Mouse (Mus musculus) CH12.LX (cell line): Measurements from ENCODE around the gene Morc3. TPM values are rescaled to one million over a fixed set of nuclear protein-coding genes. Genes with fewer than 3 reads are reported as not detected.

Source experiments
- DNase-seq: peaks from one replicate; pipeline ENCODE4 v3.0.0-alpha.2; 2013; ENCODE audit errors: extremely low read depth
- H3K27ac ChIP-seq: 2 replicates; pipeline ENCODE4 v1.5.1; 2012; ENCODE audit warnings: low read depth, mild to moderate bottlenecking, control low read depth, moderate library complexity; ENCODE audit not compliant: insufficient read depth
- H3K27me3 ChIP-seq: replicated peaks from 2 replicates; pipeline ENCODE3; 2012; ENCODE audit warnings: inconsistent platforms
- H3K36me3 ChIP-seq, 2 experiments: replicated peaks in 1 of 2; 2 replicates each; pipeline versions ENCODE3 to v1.6.1; 2012; ENCODE audit warnings: inconsistent platforms in 1 of 2, low read length in 1 of 2, mild to moderate bottlenecking in 1 of 2, mixed read lengths in 1 of 2, moderate library complexity in 1 of 2; ENCODE audit not compliant: control insufficient read depth in 1 of 2, insufficient read depth in 1 of 2
- H3K4me1 ChIP-seq, 2 experiments: 2 replicates each; pipeline ENCODE4 v1.6.1; 2012; ENCODE audit warnings: inconsistent platforms in 1 of 2, moderate library complexity in 1 of 2; ENCODE audit not compliant: insufficient read depth in 2 of 2, control insufficient read depth in 1 of 2
- H3K4me2 ChIP-seq: 2 replicates; pipeline ENCODE4 v1.6.1; 2012; ENCODE audit warnings: low read depth, mild to moderate bottlenecking, control low read depth; ENCODE audit not compliant: poor library complexity, insufficient read depth, severe bottlenecking
- H3K4me3 ChIP-seq, 3 experiments: fragments of 150-350 bp in 1 of 3; sonication (generic) in 1 of 3; replicated peaks in 1 of 3; 2 replicates each; pipeline versions ENCODE3 to v1.5.1; 2011 to 2012; ENCODE audit warnings: low read depth in 2 of 3, low read length in 2 of 3, mild to moderate bottlenecking in 2 of 3, moderate library complexity in 2 of 3, control low read depth in 1 of 3, improper control_type of control experiment in 1 of 3, inconsistent platforms in 1 of 3, mixed read lengths in 1 of 3; ENCODE audit not compliant: poor library complexity in 1 of 3
- H3K79me2 ChIP-seq: replicated peaks from 2 replicates; pipeline ENCODE4 v1.6.1; 2012; ENCODE audit warnings: mild to moderate bottlenecking, moderate library complexity; ENCODE audit not compliant: control insufficient read depth, poor library complexity, insufficient read depth, severe bottlenecking; ENCODE audit errors: extremely low read depth
- H3K9ac ChIP-seq: 2 replicates; pipeline ENCODE4 v1.6.1; 2012; ENCODE audit warnings: low read depth, mild to moderate bottlenecking, control low read depth, moderate library complexity; ENCODE audit not compliant: insufficient read depth
- H3K9me3 ChIP-seq: replicated peaks from 2 replicates; pipeline ENCODE3; 2012; ENCODE audit warnings: low read length, inconsistent platforms, mixed read lengths
- BHLHE40 ChIP-seq: IDR thresholded peaks from 2 replicates; pipeline ENCODE4 v1.6.1; 2011; ENCODE audit warnings: mild to moderate bottlenecking, low read depth, low read length, improper control_type of control experiment
- CHD2 ChIP-seq: IDR thresholded peaks from 2 replicates; pipeline ENCODE4 v1.6.1; 2011; ENCODE audit warnings: low read length, improper control_type of control experiment
- CTCF ChIP-seq, 2 experiments: IDR thresholded peaks in 1 of 2; conservative IDR thresholded peaks in 1 of 2; 2 replicates each; pipeline ENCODE4 v1.5.1; 2011 to 2012; ENCODE audit warnings: low read depth in 2 of 2, low read length in 2 of 2, improper control_type of control experiment in 1 of 2, inconsistent platforms in 1 of 2, mild to moderate bottlenecking in 1 of 2, moderate library complexity in 1 of 2
- ELF1 ChIP-seq: IDR thresholded peaks from 2 replicates; pipeline ENCODE4 v1.6.1; 2014; ENCODE audit warnings: low read depth, mild to moderate bottlenecking, inconsistent platforms, low read length, improper control_type of control experiment
- ETS1 ChIP-seq: conservative IDR thresholded peaks from 2 replicates; pipeline ENCODE4 v1.6.1; 2012; ENCODE audit warnings: low read depth, mild to moderate bottlenecking, inconsistent platforms, low read length, improper control_type of control experiment, moderate library complexity
- GABPA ChIP-seq: IDR thresholded peaks from 2 replicates; pipeline ENCODE4 v1.6.1; 2012; ENCODE audit warnings: low read depth, low read length, improper control_type of control experiment, inconsistent platforms; ENCODE audit not compliant: insufficient replicate concordance
- IRF4 ChIP-seq: IDR thresholded peaks from 2 replicates; pipeline ENCODE4 v1.6.1; 2014; ENCODE audit warnings: low read depth, mild to moderate bottlenecking, inconsistent platforms, low read length, improper control_type of control experiment
- JUND ChIP-seq: conservative IDR thresholded peaks from 2 replicates; pipeline ENCODE4 v1.6.1; 2011; ENCODE audit warnings: low read depth, low read length, improper control_type of control experiment
- KAT2A ChIP-seq: IDR thresholded peaks from 2 replicates; pipeline ENCODE4 v1.6.1; 2012; ENCODE audit warnings: low read length, improper control_type of control experiment, inconsistent platforms; ENCODE audit not compliant: insufficient replicate concordance
- MAX ChIP-seq: IDR thresholded peaks from 2 replicates; pipeline ENCODE4 v1.6.1; 2011; ENCODE audit warnings: low read length, improper control_type of control experiment
- MEF2A ChIP-seq: IDR thresholded peaks from 2 replicates; pipeline ENCODE4 v1.6.1; 2014; ENCODE audit warnings: low read depth, mild to moderate bottlenecking, inconsistent platforms, low read length, improper control_type of control experiment, borderline replicate concordance
- MXI1 ChIP-seq: IDR thresholded peaks from 2 replicates; pipeline ENCODE4 v1.6.1; 2011; ENCODE audit warnings: mild to moderate bottlenecking, low read depth, low read length, improper control_type of control experiment
- MYC ChIP-seq: IDR thresholded peaks from 2 replicates; pipeline ENCODE4 v1.6.1; 2011; ENCODE audit warnings: low read depth, mild to moderate bottlenecking, improper control_type of control experiment, low read length
- NRF1 ChIP-seq: IDR thresholded peaks from 2 replicates; pipeline ENCODE4 v1.6.1; 2014; ENCODE audit warnings: low read depth, mild to moderate bottlenecking, inconsistent platforms, low read length, improper control_type of control experiment, moderate library complexity
- POLR2AphosphoS2 ChIP-seq: IDR thresholded peaks from 2 replicates; pipeline ENCODE4 v1.6.1; 2011; ENCODE audit warnings: low read depth, low read length, improper control_type of control experiment
- RCOR1 ChIP-seq: conservative IDR thresholded peaks from 2 replicates; pipeline ENCODE4 v1.6.1; 2012; ENCODE audit warnings: low read depth, mild to moderate bottlenecking, inconsistent platforms, low read length, improper control_type of control experiment
- UBTF ChIP-seq: IDR thresholded peaks from 2 replicates; pipeline ENCODE4 v1.6.1; 2012; ENCODE audit warnings: low read depth, mild to moderate bottlenecking, inconsistent platforms, low read length, improper control_type of control experiment, moderate library complexity
- USF1 ChIP-seq: IDR thresholded peaks from 2 replicates; pipeline ENCODE4 v1.6.1; 2014; ENCODE audit warnings: low read depth, mild to moderate bottlenecking, inconsistent platforms, low read length, improper control_type of control experiment
- ZC3H11A ChIP-seq: IDR thresholded peaks from 2 replicates; pipeline ENCODE4 v1.6.1; 2012; ENCODE audit warnings: low read depth, mild to moderate bottlenecking, inconsistent platforms, low read length, improper control_type of control experiment
- ZKSCAN1 ChIP-seq: IDR thresholded peaks from 2 replicates; pipeline ENCODE4 v1.6.1; 2012; ENCODE audit warnings: low read depth, inconsistent platforms, low read length, improper control_type of control experiment, borderline replicate concordance
- ZMIZ1 ChIP-seq: IDR thresholded peaks from 2 replicates; pipeline ENCODE4 v1.6.1; 2012; ENCODE audit warnings: low read depth, mild to moderate bottlenecking, inconsistent platforms, low read length, improper control_type of control experiment
- ZNF384 ChIP-seq: IDR thresholded peaks from 2 replicates; pipeline ENCODE4 v1.6.1; 2012; ENCODE audit warnings: low read depth, low read length, improper control_type of control experiment, inconsistent platforms
- dilution Hi-C: fragments of 300-500 bp; cut with MboI; formaldehyde crosslinking; loops from 2 replicates; pipeline ENCODE4 v1.14.3; 2020; ENCODE audit warnings: low sequenced_read_pairs; ENCODE audit not compliant: extremely low pct_unique_long_range_greater_than_20kb, extremely low pct_ligation_motif_present
- in situ Hi-C: fragments of 300-500 bp; cut with MboI; formaldehyde crosslinking; loops from 3 replicates; pipeline ENCODE4 v1.14.3; 2019; ENCODE audit warnings: low sequenced_read_pairs, low pct_ligation_motif_present, low pct_unique_long_range_greater_than_20kb, mixed read lengths
- polyA plus RNA-seq: library from polyadenylated mRNA; unstranded; fragments of >175 nt; gene quantifications from 2 replicates; pipeline ENCODE4 v1.2.1, GENCODE M21; 2012; ENCODE audit warnings: low read depth; ENCODE audit not compliant: insufficient read length
- total RNA-seq, 2 experiments: library from RNA; depleted of rRNA; stranded (reverse); fragments of 300-350 nt in 1 of 2; fragments of >200 nt in 1 of 2; gene quantifications; 2 replicates each; pipeline ENCODE4 v1.2.3; 2012 to 2014

Morc3 gene
- total and polyA plus RNA-seq, 3 experiments, result 17.8 to 53.2 (median 25.4) TPM

DNA sequence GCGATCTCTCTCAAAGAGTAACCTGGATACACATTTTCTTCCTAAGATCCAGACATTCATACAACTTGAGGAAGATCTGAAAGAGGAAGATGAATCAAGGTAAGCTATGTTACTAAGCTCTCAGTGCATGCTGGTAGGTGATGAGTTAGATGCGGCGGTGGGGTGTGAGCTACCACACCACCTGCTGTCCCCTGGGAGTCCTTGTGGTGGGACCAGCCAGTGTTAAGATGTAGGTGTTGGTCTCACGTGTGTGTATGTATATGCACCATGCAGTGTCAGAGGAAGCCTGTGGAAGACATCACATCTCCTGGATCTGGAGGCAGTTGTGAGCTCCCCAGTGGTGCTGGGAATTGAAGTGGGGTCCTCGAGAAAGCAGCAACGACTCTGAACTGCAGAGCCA is 24.8 kb upstream of the Morc3 start:
- H3K27ac ChIP-seq, result no peak overlapping the region
- no peaks in the 10 kb centered on the region for H3K27me3 ChIP-seq
- TF ChIP-seq BHLHE40 (peak; percentile 54), ETS1 (no peak), ZMIZ1 (no peak), ZNF384 (no peak)
- no peaks in the 10 kb centered on the region for H3K79me2 ChIP-seq
- H3K9me3 ChIP-seq, result peaks cover 10% of the 10 kb centered on the region
- no peak for DNase-seq
- dilution Hi-C loops, result no loop called here
- peaks cover 0 to 7% of the 10 kb centered on the region in 2 experiments for H3K36me3 ChIP-seq
- H3K4me1 ChIP-seq, result peaks cover 10 to 17% of the 10 kb centered on the region in 2 experiments
- no peak overlapping the region for H3K4me2 ChIP-seq
- no peak overlapping the region for H3K9ac ChIP-seq
- no peak overlapping the region for H3K4me3 ChIP-seq
- in situ Hi-C loops, result no loop called here

DNA sequence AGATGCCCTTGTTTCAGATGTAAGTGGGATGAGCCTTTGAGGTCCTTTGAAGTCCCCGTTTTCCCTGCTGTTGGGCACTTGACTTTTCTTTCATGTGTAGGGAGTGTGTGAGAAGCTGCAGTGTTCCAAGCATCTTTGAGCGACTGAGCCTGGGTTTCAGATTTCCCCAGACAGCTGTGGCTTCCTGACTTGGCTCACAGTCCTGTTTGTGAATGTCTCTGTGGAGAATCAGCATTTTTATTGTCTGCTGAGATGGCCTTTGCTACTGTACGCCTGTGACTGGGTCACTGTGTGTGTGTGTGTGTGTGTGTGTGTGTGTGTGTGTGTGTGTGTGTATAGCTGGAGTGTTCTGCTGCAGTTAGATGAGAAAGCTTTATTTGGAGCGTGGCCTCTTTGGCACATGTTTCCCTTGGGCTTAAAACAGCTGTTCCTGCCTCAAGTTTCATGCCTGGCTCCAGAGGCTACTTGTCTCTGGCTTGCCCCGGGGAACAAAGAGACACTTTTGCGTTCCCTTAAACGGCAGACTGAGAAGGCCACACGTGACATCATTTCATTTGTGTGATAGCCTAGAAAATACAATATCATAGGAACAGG is 23.9 kb upstream of the Morc3 start:
- in situ Hi-C loops (no loop called here), dilution Hi-C loops (no loop called here)
- H3K4me2 ChIP-seq, result no peak overlapping the region
- no peak overlapping the region for H3K27ac ChIP-seq
- H3K27me3 ChIP-seq, result no peaks in the 10 kb centered on the region
- peaks cover 0 to 7% of the 10 kb centered on the region in 2 experiments for H3K36me3 ChIP-seq
- no peak overlapping the region for H3K4me3 ChIP-seq
- peaks cover 14% of the 10 kb centered on the region for H3K9me3 ChIP-seq
- peaks cover 10 to 17% of the 10 kb centered on the region in 2 experiments for H3K4me1 ChIP-seq
- DNase-seq, result no peak
- no peaks in the 10 kb centered on the region for H3K79me2 ChIP-seq
- TF ChIP-seq MAX (no peak), ELF1 (no peak)
- H3K9ac ChIP-seq, result no peak overlapping the region

DNA sequence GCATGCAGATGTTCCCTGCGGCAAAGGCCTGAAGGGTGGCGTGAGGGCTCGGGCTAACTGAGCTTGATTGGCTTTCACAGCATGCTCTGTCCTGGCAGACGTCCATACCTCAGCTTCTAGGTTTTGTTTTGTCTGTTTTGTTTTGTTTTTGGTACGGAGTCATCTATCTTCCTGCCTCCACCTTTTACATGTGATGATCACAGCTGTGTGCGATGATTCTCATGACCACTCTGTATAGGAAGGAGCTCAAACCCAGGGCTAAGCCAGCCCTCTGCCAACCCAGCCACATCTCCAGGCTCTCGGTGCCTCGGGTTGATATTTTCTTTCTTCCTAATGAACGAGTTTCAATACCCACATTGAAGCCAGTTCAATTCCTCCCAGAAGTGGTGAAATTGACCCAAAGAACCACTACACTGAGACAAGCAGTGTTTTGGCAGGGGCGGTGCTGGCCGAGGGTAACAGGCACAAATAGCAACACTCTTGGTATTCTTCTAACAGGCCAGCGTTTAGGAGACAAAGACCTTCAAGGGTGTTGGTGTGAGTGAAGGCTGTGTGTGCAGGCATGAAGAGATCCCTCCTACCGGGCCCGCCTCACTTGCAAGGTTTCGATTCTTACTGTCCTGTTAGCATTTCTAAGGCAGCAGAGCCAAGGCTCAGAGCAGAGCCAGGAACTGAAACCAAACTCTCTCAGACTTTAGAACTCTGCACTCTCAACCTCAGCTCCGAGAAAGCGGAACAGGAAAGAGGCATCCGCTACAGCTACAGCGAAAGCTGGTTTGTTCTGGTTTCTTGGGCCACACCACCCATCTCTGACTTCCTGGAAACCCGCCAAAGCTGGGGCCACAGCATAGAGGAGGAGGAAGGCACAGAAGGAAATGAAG is 15.8 kb upstream of the Morc3 start:
- Histone ChIP-seq H3K4me1 (peaks cover 16 to 38% of the 10 kb centered on the region in 2 experiments), H3K27me3 (no peaks in the 10 kb centered on the region), H3K4me2 (peak overlapping the region; percentile 65), H3K9me3 (peaks cover 14% of the 10 kb centered on the region), H3K36me3 (peaks cover 0 to 3% of the 10 kb centered on the region in 2 experiments), H3K79me2 (no peaks in the 10 kb centered on the region), H3K4me3 (peak overlapping the region; percentile 29 to 45 (median 38)), H3K9ac (peak overlapping the region; percentile 72), H3K27ac (peak overlapping the region; percentile 97)
- DNase-seq, result peak; percentile 99
- dilution Hi-C loops (no loop called here), in situ Hi-C loops (no loop called here)
- no peak for TF ChIP-seq ZKSCAN1
- TF ChIP-seq MYC, result no peak; the same call in 1 of the 2 replicates
- TF ChIP-seq GABPA, result no peak
- no peak; the same call in 1 of the 2 replicates for TF ChIP-seq NRF1
- peak; percentile 100 for TF ChIP-seq IRF4
- TF ChIP-seq USF1, result no peak
- TF ChIP-seq POLR2AphosphoS2, result peak; percentile 82; the same call in 1 of the 2 replicates
- no peak; the same call in 1 of the 2 replicates for TF ChIP-seq CHD2
- TF ChIP-seq MXI1, result peak; percentile 55; the same call in 1 of the 2 replicates
- peak; percentile 89 for TF ChIP-seq MEF2A
- TF ChIP-seq RCOR1, result no peak
- no peak for TF ChIP-seq CTCF (conservative IDR thresholded peaks at IDR 0.05 in 1 of 2, IDR thresholded peaks at IDR 0.05 in 1 of 2; ENCODE audit: low read depth in 2 of 2, low read length in 2 of 2)
- peak; percentile 81 for TF ChIP-seq ETS1
- TF ChIP-seq MAX, result peak; percentile 77
- TF ChIP-seq JUND, result no peak
- TF ChIP-seq ZC3H11A, result no peak
- TF ChIP-seq UBTF, result peak; percentile 25; the same call in 1 of the 2 replicates
- TF ChIP-seq ELF1, result peak; percentile 96
- TF ChIP-seq BHLHE40, result peak; percentile 84
- TF ChIP-seq KAT2A, result 0 out of 2 replicates have a peak, but pooled peaks have one; percentile 9
